Mouse (Mus musculus) heart, adult 2 months (tissue): ENCODE data around the gene Vsig10.

Experiments
- EP300 ChIP-seq: fragments of 200-500 bp; IDR thresholded peaks from 2 replicates; pipeline ENCODE4 v1.6.1; 2011; ENCODE audit warnings: low read depth, low read length, control low read depth; ENCODE audit not compliant: insufficient read depth
- POLR2A ChIP-seq: fragments of 200-500 bp; IDR thresholded peaks from 2 replicates; pipeline ENCODE4 v1.6.1; 2011; ENCODE audit warnings: mild to moderate bottlenecking, low read depth, low read length, control low read depth; ENCODE audit not compliant: insufficient read depth

DNA sequence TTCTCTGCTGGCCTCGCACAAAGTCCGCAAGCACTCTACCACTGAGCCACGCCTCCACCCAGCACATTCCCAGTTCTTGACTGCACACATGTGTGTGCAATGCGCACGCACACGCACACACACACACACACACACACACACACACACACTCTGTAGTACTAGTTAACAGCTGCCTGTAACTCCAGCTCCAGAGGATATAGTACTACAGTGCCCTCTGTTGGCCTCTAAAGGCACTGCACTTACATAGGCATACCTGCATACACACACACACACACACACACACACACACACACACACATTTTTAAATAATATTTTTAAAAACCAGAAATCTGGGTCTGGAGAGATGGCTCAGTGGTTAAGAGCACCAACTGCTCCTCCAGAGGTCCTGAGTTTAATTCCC is 41.1 kb upstream of the Vsig10 start:
- TF ChIP-seq EP300 (no peak), POLR2A (no peak)
